Mouse (Mus musculus): ENCODE data around the gene Rdh7. TPM values are rescaled to one million over a fixed set of nuclear protein-coding genes. Genes with fewer than 3 reads are reported as not detected.

Rdh7 gene
- polyA plus RNA-seq (2012; rRNA removed): 0.06 and 0.08 TPM in 2 replicates

DNA sequence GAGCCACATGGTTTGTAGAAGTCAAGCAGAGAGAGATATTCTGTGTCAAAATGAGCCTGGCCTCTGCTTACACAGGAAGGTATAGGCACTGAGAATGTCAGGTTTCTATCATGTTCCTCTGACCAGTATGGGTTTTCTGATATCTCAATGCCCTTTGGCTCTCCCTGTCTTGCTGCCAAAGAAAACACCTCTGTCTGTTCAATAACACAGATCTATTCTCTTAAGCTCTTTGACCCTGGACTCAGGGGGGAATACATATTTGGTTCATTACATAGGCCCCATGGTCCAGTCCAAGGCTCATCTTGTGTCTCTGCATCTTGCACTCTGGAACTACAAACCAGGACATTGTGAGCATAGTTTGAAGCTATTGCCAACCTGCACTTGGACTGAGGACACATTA, at the start of gene Rdh7:
Rdh7 (minus strand) TSS at position 213 of the 400 bp plus-strand sequence.
- Histone ChIP-seq H3K36me3 (ENCODE audit: control insufficient read depth, insufficient read depth, low read length) (no peaks in the 10 kb centered on the region), H3K27me3 (ENCODE audit: control insufficient read depth, insufficient read depth, low read length) (no peaks in the 10 kb centered on the region), H3K4me3 (ENCODE audit: extremely low read depth, insufficient read depth, insufficient read length) (no peak within 1 kb of the TSS), H3K4me1 (ENCODE audit: control insufficient read depth, insufficient read depth, insufficient read length) (no peaks in the 10 kb centered on the region), H3K27ac (ENCODE audit: insufficient read depth, low read length) (no peak within 1 kb of the TSS)
- no peak for DNase-seq (ENCODE audit: low read depth in 1 of 2, low spot score in 2 of 2)
- no peak for TF ChIP-seq POLR2A (IDR thresholded peaks at IDR 0.05; ENCODE audit: low read depth, low read length)
- no peak for TF ChIP-seq CTCF (IDR thresholded peaks at IDR 0.05; ENCODE audit: extremely low read depth, insufficient read depth, insufficient read length, insufficient replicate concordance)

DNA sequence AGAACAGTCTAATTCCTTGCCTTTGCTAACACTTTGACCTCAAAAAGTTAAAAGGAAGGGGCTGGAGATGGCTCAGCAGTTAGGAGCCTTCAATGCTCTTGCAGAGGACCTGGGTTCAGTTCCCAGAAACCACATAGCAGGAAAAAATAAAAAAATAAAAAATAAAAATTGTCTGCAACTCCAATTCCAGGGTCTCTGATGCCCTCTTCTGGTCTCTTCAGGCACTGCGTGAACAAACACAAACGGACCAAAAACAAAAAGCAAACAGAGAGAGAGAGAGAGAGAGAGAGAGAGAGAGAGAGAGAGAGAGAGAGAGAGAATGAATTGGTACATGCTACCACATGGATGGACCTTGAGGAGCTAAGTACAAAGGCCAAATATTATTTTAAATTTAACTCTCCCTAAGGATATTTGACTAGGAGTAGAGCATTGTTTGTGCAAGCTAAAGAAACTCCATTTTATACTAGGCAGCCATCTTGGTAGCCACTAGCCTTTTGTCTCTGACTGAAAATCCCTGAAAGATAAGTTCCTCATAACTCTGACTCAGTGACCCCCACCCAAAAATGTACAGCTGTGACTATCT, 48.9 kb upstream of the Rdh7 start:
- H3K27me3 ChIP-seq (ENCODE audit: control insufficient read depth, insufficient read depth, low read length): no peaks in the 10 kb centered on the region
- WGBS: 0% methylated on average over 2 of the region's 2 CpGs
- DNase-seq (ENCODE audit: low read depth in 1 of 2, low spot score in 2 of 2): peak; percentile 7 to 11
- no peak overlapping the region for H3K27ac ChIP-seq (ENCODE audit: insufficient read depth, low read length)
- peak; percentile 16; the same call in 1 of the 2 replicates for TF ChIP-seq CTCF (IDR thresholded peaks at IDR 0.05; ENCODE audit: extremely low read depth, insufficient read depth, insufficient read length, insufficient replicate concordance)
- TF ChIP-seq POLR2A (IDR thresholded peaks at IDR 0.05; ENCODE audit: low read depth, low read length): no peak
- H3K4me1 ChIP-seq (ENCODE audit: control insufficient read depth, insufficient read depth, insufficient read length): no peaks in the 10 kb centered on the region
- H3K36me3 ChIP-seq (ENCODE audit: control insufficient read depth, insufficient read depth, low read length): no peaks in the 10 kb centered on the region
- no peak overlapping the region for H3K4me3 ChIP-seq (ENCODE audit: extremely low read depth, insufficient read depth, insufficient read length)

- WGBS: 49% methylated on average over 19 of the region's 19 CpGs
- no peak overlapping the region for H3K4me3 ChIP-seq (ENCODE audit: extremely low read depth, insufficient read depth, insufficient read length)
- no peak overlapping the region for H3K27ac ChIP-seq (ENCODE audit: insufficient read depth, low read length)
- no peaks in the 10 kb centered on the region for H3K36me3 ChIP-seq (ENCODE audit: control insufficient read depth, insufficient read depth, low read length)
- no peaks in the 10 kb centered on the region for H3K27me3 ChIP-seq (ENCODE audit: control insufficient read depth, insufficient read depth, low read length)
- TF ChIP-seq POLR2A (IDR thresholded peaks at IDR 0.05; ENCODE audit: low read depth, low read length) (no peak), CTCF (IDR thresholded peaks at IDR 0.05; ENCODE audit: extremely low read depth, insufficient read depth, insufficient read length, insufficient replicate concordance) (no peak)
- no peaks in the 10 kb centered on the region for H3K4me1 ChIP-seq (ENCODE audit: control insufficient read depth, insufficient read depth, insufficient read length)
- DNase-seq (ENCODE audit: low read depth in 1 of 2, low spot score in 2 of 2): no peak
Measured at GRCm38 (mm10) chr10:127936747-127937409, 48.3 kb upstream of the Rdh7 start.

DNA sequence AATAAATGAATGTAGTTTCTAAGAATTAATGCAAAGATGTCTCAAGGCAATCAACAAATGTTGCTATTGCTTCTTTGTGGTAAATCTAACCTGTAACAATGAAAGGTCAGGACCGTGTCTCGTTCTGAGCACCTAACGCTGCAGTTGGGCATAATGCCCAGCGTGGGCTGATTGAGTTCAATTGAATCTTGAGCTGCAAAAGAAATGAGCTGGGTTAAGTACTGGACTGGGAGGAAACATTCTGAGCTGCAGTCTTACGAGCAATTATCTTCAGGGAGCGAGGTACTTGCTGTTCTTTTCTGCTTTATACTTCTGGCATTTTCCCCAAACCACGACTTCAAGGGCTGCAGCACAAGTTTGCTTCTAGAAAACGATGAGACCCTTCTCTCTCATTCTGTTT, 47.7 kb upstream of the Rdh7 start:
- H3K36me3 ChIP-seq (ENCODE audit: control insufficient read depth, insufficient read depth, low read length): no peaks in the 10 kb centered on the region
- TF ChIP-seq POLR2A (IDR thresholded peaks at IDR 0.05; ENCODE audit: low read depth, low read length): no peak
- no peak for TF ChIP-seq CTCF (IDR thresholded peaks at IDR 0.05; ENCODE audit: extremely low read depth, insufficient read depth, insufficient read length, insufficient replicate concordance)
- no peak overlapping the region for H3K4me3 ChIP-seq (ENCODE audit: extremely low read depth, insufficient read depth, insufficient read length)
- no peak for DNase-seq (ENCODE audit: low read depth in 1 of 2, low spot score in 2 of 2)
- no peak overlapping the region for H3K27ac ChIP-seq (ENCODE audit: insufficient read depth, low read length)
- no peaks in the 10 kb centered on the region for H3K27me3 ChIP-seq (ENCODE audit: control insufficient read depth, insufficient read depth, low read length)
- H3K4me1 ChIP-seq (ENCODE audit: control insufficient read depth, insufficient read depth, insufficient read length): no peaks in the 10 kb centered on the region
- 68% methylated on average over 8 of the region's 8 CpGs for WGBS

DNA sequence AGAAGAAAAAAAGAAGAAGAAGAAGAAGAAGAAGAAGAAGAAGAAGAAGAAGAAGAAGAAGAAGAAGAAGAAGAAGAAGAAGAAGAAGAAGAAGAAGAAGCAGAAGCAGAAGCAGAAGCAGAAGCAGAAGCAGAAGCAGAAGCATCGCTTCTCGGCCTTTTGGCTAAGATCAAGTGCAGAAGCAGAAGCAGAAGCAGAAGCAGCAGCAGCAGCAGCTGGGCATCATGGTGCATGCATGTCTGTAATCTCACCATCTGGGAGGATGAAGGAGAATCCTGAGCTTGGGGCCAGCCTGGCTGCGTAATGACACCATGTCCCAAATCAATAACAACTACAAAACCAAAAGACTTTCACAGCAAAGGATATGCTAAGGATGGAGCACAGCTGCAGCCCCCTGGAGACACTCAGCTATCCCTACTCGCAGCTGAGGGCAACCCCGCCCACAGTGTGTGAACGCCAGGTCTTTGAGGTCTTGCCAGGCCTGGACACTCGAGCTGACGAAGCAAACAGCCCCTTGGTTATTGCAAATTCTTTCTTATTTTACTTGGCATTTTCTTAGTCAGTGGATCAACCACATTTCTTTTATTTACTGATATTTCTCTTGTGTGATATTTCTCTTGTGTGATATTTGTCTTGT, 43.8 kb upstream of the Rdh7 start:
- Histone ChIP-seq H3K4me1 (ENCODE audit: control insufficient read depth, insufficient read depth, insufficient read length) (no peaks in the 10 kb centered on the region), H3K27ac (ENCODE audit: insufficient read depth, low read length) (no peak overlapping the region), H3K27me3 (ENCODE audit: control insufficient read depth, insufficient read depth, low read length) (no peaks in the 10 kb centered on the region), H3K4me3 (ENCODE audit: extremely low read depth, insufficient read depth, insufficient read length) (no peak overlapping the region), H3K36me3 (ENCODE audit: control insufficient read depth, insufficient read depth, low read length) (no peaks in the 10 kb centered on the region)
- 66% methylated on average over 8 of the region's 8 CpGs for WGBS
- DNase-seq (ENCODE audit: low read depth in 1 of 2, low spot score in 2 of 2): no peak
- TF ChIP-seq CTCF (IDR thresholded peaks at IDR 0.05; ENCODE audit: extremely low read depth, insufficient read depth, insufficient read length, insufficient replicate concordance) (no peak), POLR2A (IDR thresholded peaks at IDR 0.05; ENCODE audit: low read depth, low read length) (no peak)

- 85% methylated on average over 2 of the region's 2 CpGs for WGBS
- no peaks in the 10 kb centered on the region for H3K36me3 ChIP-seq (ENCODE audit: control insufficient read depth, insufficient read depth, low read length)
- TF ChIP-seq CTCF (IDR thresholded peaks at IDR 0.05; ENCODE audit: extremely low read depth, insufficient read depth, insufficient read length, insufficient replicate concordance): no peak
- TF ChIP-seq POLR2A (IDR thresholded peaks at IDR 0.05; ENCODE audit: low read depth, low read length): no peak
- no peak for DNase-seq (ENCODE audit: low read depth in 1 of 2, low spot score in 2 of 2)
- no peaks in the 10 kb centered on the region for H3K27me3 ChIP-seq (ENCODE audit: control insufficient read depth, insufficient read depth, low read length)
- no peaks in the 10 kb centered on the region for H3K4me1 ChIP-seq (ENCODE audit: control insufficient read depth, insufficient read depth, insufficient read length)
- no peak overlapping the region for H3K4me3 ChIP-seq (ENCODE audit: extremely low read depth, insufficient read depth, insufficient read length)
- H3K27ac ChIP-seq (ENCODE audit: insufficient read depth, low read length): no peak overlapping the region
Measured at GRCm38 (mm10) chr10:127927737-127928136, 39.1 kb upstream of the Rdh7 start.

All from spleen, adult 2 months (tissue).